Mouse (Mus musculus): ENCODE measurements around the gene Ltbr. TPM values are rescaled to one million over a fixed set of nuclear protein-coding genes. Genes with fewer than 3 reads are reported as not detected.

Gene Ltbr
- 10.4 and 11.6 TPM in 2 replicates for polyA plus RNA-seq (2015; fragmentation: Nextera tagmentation; extraction: Ambion mirVana)

DNA sequence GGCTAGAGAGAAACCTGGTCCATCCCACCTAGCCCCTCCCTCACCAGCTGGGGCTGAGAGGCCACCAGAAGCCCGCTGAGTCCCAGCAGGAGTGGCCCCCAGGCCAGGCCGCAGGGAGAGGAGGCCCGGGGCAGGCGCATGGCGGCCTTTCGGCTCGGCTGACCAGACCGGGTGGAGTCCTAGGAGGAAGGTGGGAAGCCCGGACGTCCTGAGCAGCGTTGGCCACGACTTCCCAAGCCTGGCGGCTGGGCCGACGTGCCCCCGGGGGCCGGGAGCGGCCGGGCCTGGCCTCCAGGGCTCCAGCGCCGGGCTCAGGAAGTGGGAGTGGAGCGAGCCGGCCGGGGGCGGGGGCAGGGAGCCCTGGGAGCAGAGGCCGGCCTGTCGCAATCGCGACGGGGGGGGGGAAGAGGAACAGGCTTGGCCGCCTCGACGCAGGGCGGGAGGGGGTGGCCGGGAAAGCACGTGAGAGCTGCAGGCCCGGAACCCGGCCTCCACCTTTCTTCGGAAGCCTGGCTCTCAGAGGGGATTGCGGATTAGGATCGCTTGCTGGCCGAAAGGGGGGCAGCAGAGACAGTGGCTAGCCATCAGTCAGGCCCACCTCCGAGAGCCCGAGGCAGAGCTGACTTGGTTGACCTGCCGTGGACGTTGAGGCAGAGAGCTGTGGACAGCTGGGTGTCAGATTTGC is at the start of gene Ltbr:
Gene Ltbr, minus strand, starts transcription at position 340 of the 685 bp plus-strand sequence.
- Histone ChIP-seq H3K27ac (ENCODE audit: low read length) (no peak within 1 kb of the TSS), H3K4me2 (ENCODE audit: low read length) (peak within 1 kb of the TSS; percentile 46), H3K36me3 (ENCODE audit: control insufficient read depth, insufficient read depth) (no peaks in the 10 kb centered on the region), H3K9me3 (ENCODE audit: control insufficient read depth, low read length) (no peaks in the 10 kb centered on the region), H3K4me1 (replicated peaks; ENCODE audit: control insufficient read depth, insufficient read depth, low read length) (peaks cover 11% of the 10 kb centered on the region), H3K9ac (replicated peaks; ENCODE audit: low read depth, low read length) (peak within 1 kb of the TSS; percentile 62), H3K4me3 (replicated peaks; ENCODE audit: low read length) (peak within 1 kb of the TSS; percentile 29), H3K27me3 (replicated peaks; ENCODE audit: control insufficient read depth, insufficient read depth, low read length) (0 out of 2 replicates have a peak, but pooled peaks cover 3% of the 10 kb centered on the region)
- peak; percentile 71 for ATAC-seq
- WGBS = 4% methylated on average over 36 of the region's 46 CpGs

DNA sequence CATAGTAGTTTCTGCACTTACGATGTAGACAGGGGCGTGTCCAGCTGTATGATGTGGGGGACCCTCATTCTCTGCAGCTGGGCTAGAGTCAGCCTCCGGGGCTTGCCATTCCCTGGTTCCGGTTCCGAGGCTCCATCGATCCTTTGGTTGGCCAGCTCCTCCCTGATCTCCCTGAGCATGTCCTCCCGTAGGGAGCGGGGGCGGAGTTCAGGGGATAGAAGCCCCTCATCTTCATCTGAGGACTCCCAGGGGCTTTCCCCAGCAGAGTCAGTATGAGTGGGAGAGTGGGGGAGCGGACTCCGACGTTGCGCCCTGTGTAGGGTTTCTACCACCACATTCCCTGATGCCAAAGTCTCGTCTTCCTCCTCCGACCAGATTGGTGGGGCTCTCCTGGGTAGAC is 49.3 kb upstream of the Ltbr start:
- H3K36me3 ChIP-seq (ENCODE audit: control insufficient read depth, insufficient read depth) = no peaks in the 10 kb centered on the region
- peak overlapping the region; percentile 30 for H3K4me2 ChIP-seq (ENCODE audit: low read length)
- peak overlapping the region; percentile 25 for H3K4me3 ChIP-seq (replicated peaks; ENCODE audit: low read length)
- H3K27me3 ChIP-seq (replicated peaks; ENCODE audit: control insufficient read depth, insufficient read depth, low read length) = peaks cover 25% of the 10 kb centered on the region
- no peak overlapping the region for H3K9ac ChIP-seq (replicated peaks; ENCODE audit: low read depth, low read length)
- H3K4me1 ChIP-seq (replicated peaks; ENCODE audit: control insufficient read depth, insufficient read depth, low read length) = peaks cover 17% of the 10 kb centered on the region
- H3K9me3 ChIP-seq (ENCODE audit: control insufficient read depth, low read length) = 0 out of 2 replicates have a peak, but pooled peaks cover 3% of the 10 kb centered on the region
- H3K27ac ChIP-seq (ENCODE audit: low read length) = no peak overlapping the region
- 19% methylated on average over 15 of the region's 15 CpGs for WGBS
- ATAC-seq = no peak

DNA sequence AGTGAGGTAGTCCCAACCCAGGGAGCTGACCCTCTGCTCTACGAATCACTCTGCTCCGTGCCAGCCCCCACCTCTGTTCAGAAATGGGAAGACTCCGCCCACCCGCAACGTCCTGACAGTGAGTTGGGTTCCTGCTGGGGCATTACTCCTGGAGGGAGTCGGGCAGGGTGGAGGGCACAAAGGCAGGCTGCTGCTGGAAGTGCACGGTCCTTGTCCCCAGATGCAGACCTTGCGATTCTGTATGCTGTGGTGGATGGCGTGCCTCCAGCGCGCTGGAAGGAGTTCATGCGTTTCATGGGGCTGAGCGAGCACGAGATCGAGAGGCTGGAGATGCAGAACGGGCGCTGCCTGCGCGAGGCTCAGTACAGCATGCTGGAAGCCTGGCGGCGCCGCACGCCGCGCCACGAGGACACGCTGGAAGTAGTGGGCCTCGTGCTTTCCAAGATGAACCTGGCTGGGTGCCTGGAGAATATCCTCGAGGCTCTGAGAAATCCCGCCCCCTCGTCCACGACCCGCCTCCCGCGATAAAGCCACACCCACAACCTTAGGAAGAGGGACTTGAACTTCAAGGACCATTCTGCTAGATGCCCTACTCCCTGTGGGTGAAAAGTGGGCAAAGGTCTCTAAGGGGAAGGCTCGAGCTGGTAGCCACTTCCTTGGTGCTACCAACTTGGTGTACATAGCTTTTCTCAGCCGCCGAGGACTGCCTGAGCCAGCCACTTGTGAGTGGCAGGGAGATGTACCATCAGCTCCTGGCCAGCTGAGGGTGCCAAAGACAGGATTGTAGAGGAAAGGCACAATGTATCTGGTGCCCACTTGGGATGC is 48.0 kb upstream of the Ltbr start:
- WGBS = 9% methylated on average over 38 of the region's 38 CpGs

DNA sequence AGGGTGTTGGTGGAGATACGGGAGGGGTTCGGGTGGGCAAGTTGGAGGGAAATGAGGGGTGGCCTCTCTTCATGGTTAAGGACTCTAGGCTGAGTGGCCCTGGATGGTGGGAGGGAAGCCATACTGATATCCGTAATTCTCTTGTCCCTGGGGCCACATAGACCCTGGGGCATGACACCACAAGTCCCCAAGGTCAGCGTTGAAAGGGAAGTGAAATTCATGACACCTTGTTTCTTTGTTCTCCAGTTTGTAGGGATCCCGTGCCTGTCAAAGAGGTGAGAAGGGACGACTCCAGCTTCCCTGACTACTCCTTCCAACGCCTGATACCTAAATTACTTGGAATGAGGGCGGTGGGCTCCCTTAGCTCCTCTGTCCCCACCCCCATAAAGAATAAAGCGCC is 47.2 kb upstream of the Ltbr start:
- Histone ChIP-seq H3K9ac (replicated peaks; ENCODE audit: low read depth, low read length) (no peak overlapping the region), H3K4me1 (replicated peaks; ENCODE audit: control insufficient read depth, insufficient read depth, low read length) (peaks cover 17% of the 10 kb centered on the region), H3K4me3 (replicated peaks; ENCODE audit: low read length) (no peak overlapping the region), H3K36me3 (ENCODE audit: control insufficient read depth, insufficient read depth) (no peaks in the 10 kb centered on the region), H3K27me3 (replicated peaks; ENCODE audit: control insufficient read depth, insufficient read depth, low read length) (peaks cover 25% of the 10 kb centered on the region), H3K9me3 (ENCODE audit: control insufficient read depth, low read length) (0 out of 2 replicates have a peak, but pooled peaks cover 2% of the 10 kb centered on the region), H3K4me2 (ENCODE audit: low read length) (no peak overlapping the region; the same call in 1 of the 2 replicates), H3K27ac (ENCODE audit: low read length) (no peak overlapping the region)
- 51% methylated on average over 9 of the region's 9 CpGs for WGBS
- no peak for ATAC-seq

More for the DNA sequence above, 48.0 kb upstream of the Ltbr start:
- ATAC-seq = peak; percentile 63
- Histone ChIP-seq H3K4me1 (replicated peaks; ENCODE audit: control insufficient read depth, insufficient read depth, low read length) (peaks cover 17% of the 10 kb centered on the region), H3K4me2 (ENCODE audit: low read length) (peak overlapping the region; percentile 60), H3K9ac (replicated peaks; ENCODE audit: low read depth, low read length) (peak overlapping the region; percentile 49), H3K9me3 (ENCODE audit: control insufficient read depth, low read length) (0 out of 2 replicates have a peak, but pooled peaks cover 3% of the 10 kb centered on the region), H3K27ac (ENCODE audit: low read length) (no peak overlapping the region), H3K36me3 (ENCODE audit: control insufficient read depth, insufficient read depth) (no peaks in the 10 kb centered on the region), H3K4me3 (replicated peaks; ENCODE audit: low read length) (peak overlapping the region; percentile 36), H3K27me3 (replicated peaks; ENCODE audit: control insufficient read depth, insufficient read depth, low read length) (peaks cover 25% of the 10 kb centered on the region)

DNA sequence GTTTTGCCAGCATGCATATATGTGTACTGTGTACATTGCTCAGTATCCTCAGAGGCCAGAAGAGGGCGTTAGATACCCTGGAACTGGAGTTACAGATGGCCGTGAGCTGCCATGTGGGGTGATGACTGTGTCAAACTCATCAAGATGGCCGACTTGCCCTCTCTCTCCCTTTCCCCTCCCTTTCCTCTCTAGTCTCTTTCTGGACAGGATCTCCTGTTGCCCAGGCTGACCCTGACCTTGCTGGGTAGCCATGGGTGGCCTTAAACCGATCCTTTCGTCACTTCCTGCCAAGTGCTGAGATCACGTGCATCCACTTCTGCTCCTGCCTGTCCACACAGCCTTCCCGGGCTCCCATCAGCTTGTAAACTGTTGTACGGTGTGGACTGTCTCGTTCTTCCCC is 46.3 kb upstream of the Ltbr start:
- H3K4me2 ChIP-seq (ENCODE audit: low read length) = no peak overlapping the region
- no peaks in the 10 kb centered on the region for H3K36me3 ChIP-seq (ENCODE audit: control insufficient read depth, insufficient read depth)
- ATAC-seq = no peak
- no peaks in the 10 kb centered on the region for H3K9me3 ChIP-seq (ENCODE audit: control insufficient read depth, low read length)
- 70% methylated on average over 9 of the region's 9 CpGs for WGBS
- H3K27ac ChIP-seq (ENCODE audit: low read length) = no peak overlapping the region
- H3K4me3 ChIP-seq (replicated peaks; ENCODE audit: low read length) = no peak overlapping the region
- H3K27me3 ChIP-seq (replicated peaks; ENCODE audit: control insufficient read depth, insufficient read depth, low read length) = peaks cover 25% of the 10 kb centered on the region
- peaks cover 21% of the 10 kb centered on the region for H3K4me1 ChIP-seq (replicated peaks; ENCODE audit: control insufficient read depth, insufficient read depth, low read length)
- no peak overlapping the region for H3K9ac ChIP-seq (replicated peaks; ENCODE audit: low read depth, low read length)

DNA sequence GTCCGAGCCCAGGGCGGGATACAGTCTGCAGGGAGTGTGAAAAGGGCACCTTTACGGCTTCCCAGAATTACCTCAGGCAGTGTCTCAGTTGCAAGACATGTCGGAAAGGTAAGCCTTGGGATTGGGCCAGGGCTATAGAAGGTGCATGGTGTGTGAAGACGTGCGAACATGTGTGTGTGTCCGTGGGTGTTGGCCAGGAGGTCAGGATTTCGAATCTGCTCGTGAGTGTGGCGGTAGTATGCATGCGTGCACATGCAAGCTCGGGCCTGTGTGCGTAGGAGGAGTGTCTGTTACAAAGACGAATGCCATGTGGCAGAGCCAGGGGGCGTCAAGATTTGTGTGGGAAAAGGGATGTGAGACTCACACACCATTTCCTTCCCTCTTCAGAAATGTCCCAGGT is 43.6 kb upstream of the Ltbr start:
- Histone ChIP-seq H3K9me3 (ENCODE audit: control insufficient read depth, low read length) (no peaks in the 10 kb centered on the region), H3K36me3 (ENCODE audit: control insufficient read depth, insufficient read depth) (no peaks in the 10 kb centered on the region), H3K4me3 (replicated peaks; ENCODE audit: low read length) (no peak overlapping the region), H3K27me3 (replicated peaks; ENCODE audit: control insufficient read depth, insufficient read depth, low read length) (peaks cover 4% of the 10 kb centered on the region), H3K9ac (replicated peaks; ENCODE audit: low read depth, low read length) (no peak overlapping the region), H3K4me2 (ENCODE audit: low read length) (no peak overlapping the region), H3K4me1 (replicated peaks; ENCODE audit: control insufficient read depth, insufficient read depth, low read length) (peaks cover 18% of the 10 kb centered on the region), H3K27ac (ENCODE audit: low read length) (no peak overlapping the region)
- 89% methylated on average over 15 of the region's 15 CpGs for WGBS
- ATAC-seq = no peak

DNA sequence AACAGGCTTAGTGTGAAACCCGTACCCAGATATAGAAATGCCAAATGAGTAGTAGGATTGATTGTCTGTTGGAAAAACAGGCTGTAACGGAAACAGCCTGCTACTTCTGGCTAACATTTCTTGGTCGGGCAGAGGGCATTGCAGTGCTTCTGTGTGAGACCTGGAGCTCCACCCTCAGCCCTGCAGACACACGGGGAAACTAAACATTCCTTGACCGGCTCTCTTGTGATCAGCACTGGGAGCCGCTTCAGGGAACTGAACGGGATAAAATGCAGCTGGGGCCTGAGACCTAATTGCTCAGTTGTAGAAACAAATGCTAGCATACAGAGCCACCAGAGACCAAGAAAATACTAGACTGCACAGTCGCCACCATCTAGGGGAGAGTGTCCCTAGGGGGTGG is 42.6 kb upstream of the Ltbr start:
- 50% methylated on average over 8 of the region's 8 CpGs for WGBS

DNA sequence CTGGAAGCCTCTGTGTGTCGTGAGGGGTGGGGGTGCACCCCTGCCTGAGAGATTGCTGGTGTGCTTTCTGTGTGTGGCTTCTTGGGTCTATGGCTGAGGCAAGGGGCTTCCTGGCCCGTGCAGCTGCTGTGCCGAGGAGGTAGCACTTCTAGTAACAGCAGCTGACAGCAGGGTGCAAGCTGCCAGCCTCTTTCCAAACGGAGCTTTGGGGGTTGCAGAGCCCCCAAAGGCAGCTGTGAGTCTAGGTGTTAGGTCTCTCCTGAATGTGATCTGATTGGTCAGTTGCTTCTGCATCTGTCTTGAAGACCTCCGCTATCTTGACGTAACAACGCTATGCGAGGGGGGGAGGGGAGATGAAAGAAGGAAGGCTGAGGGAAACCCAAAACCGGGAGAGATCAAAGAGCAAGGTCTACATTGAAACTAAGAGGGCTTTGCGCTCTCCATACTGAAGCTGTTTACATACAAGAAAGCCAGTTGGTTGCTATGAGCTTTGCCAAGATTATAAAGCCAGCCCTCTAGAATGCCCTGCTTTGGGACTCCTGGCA is 41.6 kb upstream of the Ltbr start:
- H3K4me2 ChIP-seq (ENCODE audit: low read length) = peak overlapping the region; percentile 3; the same call in 1 of the 2 replicates
- H3K36me3 ChIP-seq (ENCODE audit: control insufficient read depth, insufficient read depth) = no peaks in the 10 kb centered on the region
- no peak overlapping the region for H3K4me3 ChIP-seq (replicated peaks; ENCODE audit: low read length)
- WGBS = 12% methylated on average over 10 of the region's 10 CpGs
- no peak overlapping the region for H3K27ac ChIP-seq (ENCODE audit: low read length)
- no peak for ATAC-seq
- H3K9ac ChIP-seq (replicated peaks; ENCODE audit: low read depth, low read length) = no peak overlapping the region
- H3K4me1 ChIP-seq (replicated peaks; ENCODE audit: control insufficient read depth, insufficient read depth, low read length) = peaks cover 9% of the 10 kb centered on the region
- H3K27me3 ChIP-seq (replicated peaks; ENCODE audit: control insufficient read depth, insufficient read depth, low read length) = no peaks in the 10 kb centered on the region; the same call in 1 of the 2 replicates
- no peaks in the 10 kb centered on the region for H3K9me3 ChIP-seq (ENCODE audit: control insufficient read depth, low read length)

More for the DNA sequence above, 42.6 kb upstream of the Ltbr start:
- Histone ChIP-seq H3K4me2 (ENCODE audit: low read length) (no peak overlapping the region), H3K27ac (ENCODE audit: low read length) (no peak overlapping the region), H3K9ac (replicated peaks; ENCODE audit: low read depth, low read length) (no peak overlapping the region), H3K9me3 (ENCODE audit: control insufficient read depth, low read length) (no peaks in the 10 kb centered on the region), H3K36me3 (ENCODE audit: control insufficient read depth, insufficient read depth) (no peaks in the 10 kb centered on the region), H3K4me3 (replicated peaks; ENCODE audit: low read length) (no peak overlapping the region), H3K27me3 (replicated peaks; ENCODE audit: control insufficient read depth, insufficient read depth, low read length) (no peaks in the 10 kb centered on the region; the same call in 1 of the 2 replicates), H3K4me1 (replicated peaks; ENCODE audit: control insufficient read depth, insufficient read depth, low read length) (peaks cover 11% of the 10 kb centered on the region)
- no peak for ATAC-seq
